Mouse (Mus musculus) spleen, adult 2 months (tissue): ENCODE data around the gene Ezh1.

Experiments
- CTCF ChIP-seq: fragments of 200-500 bp; IDR thresholded peaks from 2 replicates; pipeline ENCODE4 v1.5.1; 2011; ENCODE audit warnings: mild to moderate bottlenecking, inconsistent platforms; ENCODE audit not compliant: insufficient read depth, insufficient read length, insufficient replicate concordance; ENCODE audit errors: extremely low read depth
- POLR2A ChIP-seq: fragments of 200-500 bp; IDR thresholded peaks from 2 replicates; pipeline ENCODE4 v1.6.1; 2011; ENCODE audit warnings: low read depth, low read length, inconsistent platforms

GRCm38 (mm10) chr11:101234124-101234523, 7.9 kb upstream of the Ezh1 start:
- TF ChIP-seq CTCF (no peak), POLR2A (no peak)
